Comparison of ENCODE assay signal across 13 mouse cellular contexts in the genomic region with DNA sequence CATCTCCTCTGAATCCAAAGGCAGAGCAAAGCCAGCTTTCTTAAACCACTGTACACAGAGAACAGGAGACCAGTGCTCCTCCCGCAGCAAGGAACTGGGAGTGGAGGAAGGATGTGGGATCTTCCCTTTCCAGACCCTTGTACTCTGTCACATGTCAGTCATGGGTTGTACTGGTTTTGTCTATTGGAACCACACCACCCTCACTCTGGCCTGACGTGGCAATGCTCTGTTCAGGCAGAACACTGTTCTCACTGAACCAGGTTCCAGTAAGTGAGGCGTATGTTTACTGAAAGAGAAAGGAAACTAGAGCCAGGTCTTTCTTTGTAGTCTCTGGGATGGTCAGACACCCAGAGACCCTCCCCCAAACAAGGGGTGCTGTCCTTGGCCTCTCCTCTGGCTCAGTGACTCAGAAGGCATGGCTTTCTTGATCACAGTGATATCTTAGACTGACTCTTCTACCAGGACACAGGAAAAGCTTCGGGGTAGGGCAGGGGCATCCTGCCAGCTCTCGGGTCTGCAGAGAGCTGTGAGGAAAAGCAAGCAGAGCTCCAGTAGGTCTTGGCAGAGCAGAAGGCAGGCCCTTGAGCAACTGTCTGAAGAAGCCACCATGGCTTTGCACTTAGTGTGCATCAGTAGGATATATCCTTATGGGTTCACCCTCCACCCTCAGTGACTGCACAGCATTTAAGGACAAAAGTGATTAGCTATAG.
DNase-seq lines count a peak whose midpoint lies in the region; ATAC-seq lines count a peak whose summit lies in the region.
"Had no signal": no experiment of that assay in that cellular context is flagged by ENCODE, and none has a peak within 500 bp of the region (broad histone marks: within the 10 kb centered on the region; RNA-seq: fewer than 3 reads in every experiment).

No protein-coding gene starts in this region.

- ATAC-seq in midbrain, embryonic 16.5 days: no peak
- peak; percentile 31 to 34; a peak in 3 of 4 replicates for ATAC-seq in hematopoietic stem cell, adult 5-6 weeks (replicated peaks in 1 of 2; ENCODE audit: insufficient read depth in 1 of 2, low FRiP score in 2 of 2, low TSS enrichment in 1 of 2, low read depth in 1 of 2, poor library complexity in 2 of 2, severe bottlenecking in 2 of 2)
- ATAC-seq in stomach, embryonic 16.5 days (ENCODE audit: insufficient read depth, low FRiP score): peak; percentile 28; the same call in 1 of the 2 replicates

- no peaks in the 10 kb centered on the region for H3K27me3 ChIP-seq in midbrain, embryonic 10.5 days (ENCODE audit: low read depth, poor library complexity, severe bottlenecking)
- H3K27me3 ChIP-seq in midbrain, embryonic 16.5 days (ENCODE audit: control insufficient read depth, insufficient read depth, low read depth, low read length): no peaks in the 10 kb centered on the region
- no peaks in the 10 kb centered on the region for H3K27me3 ChIP-seq in stomach, embryonic 16.5 days (ENCODE audit: control insufficient read depth, insufficient read depth, low read length)

- no peak overlapping the region for H3K9ac ChIP-seq in midbrain, embryonic 16.5 days (ENCODE audit: low read depth, low read length)
- H3K9ac ChIP-seq in stomach, embryonic 16.5 days (ENCODE audit: low read length): no peak overlapping the region

- no peak overlapping the region for H3K4me2 ChIP-seq in midbrain, embryonic 16.5 days (ENCODE audit: low read length)
- H3K4me2 ChIP-seq in stomach, embryonic 16.5 days (ENCODE audit: low read depth, low read length): no peak overlapping the region

- DNase-seq in adrenal gland, postnatal 14 days: peak; percentile 15
- no peak for DNase-seq in adrenal gland, adult 2 months
- DNase-seq in midbrain, embryonic 10.5 days (ENCODE audit: low spot score): no peak
- no peak for DNase-seq in adrenal gland, adult (ENCODE audit: inconsistent age in 2 of 2, low spot score in 1 of 2)
- no peak for DNase-seq in ovary, adult 18-20 months (ENCODE audit: low spot score)
- DNase-seq: B cell, adult 2 months; cerebellum, adult 9-10 months; retina, postnatal 1 day; thymus, postnatal 36 days had no signal

- H3K4me1 ChIP-seq in midbrain, embryonic 10.5 days: peaks cover 11% of the 10 kb centered on the region
- no peaks in the 10 kb centered on the region for H3K4me1 ChIP-seq in midbrain, embryonic 16.5 days (ENCODE audit: control insufficient read depth, insufficient read depth, low read length)
- peaks cover 9% of the 10 kb centered on the region for H3K4me1 ChIP-seq in stomach, embryonic 16.5 days (ENCODE audit: control insufficient read depth, insufficient read depth, low read length)

- no peaks in the 10 kb centered on the region for H3K9me3 ChIP-seq in midbrain, embryonic 10.5 days (replicated peaks)
- no peaks in the 10 kb centered on the region for H3K9me3 ChIP-seq in midbrain, embryonic 16.5 days (replicated peaks; ENCODE audit: control insufficient read depth, low read length, poor library complexity, severe bottlenecking)
- no peaks in the 10 kb centered on the region for H3K9me3 ChIP-seq in stomach, embryonic 16.5 days (replicated peaks; ENCODE audit: control insufficient read depth, low read length)

- H3K4me3 ChIP-seq in midbrain, embryonic 10.5 days: no peak overlapping the region
- no peak overlapping the region for H3K4me3 ChIP-seq in midbrain, embryonic 16.5 days (ENCODE audit: low read depth, low read length)
- H3K4me3 ChIP-seq in stomach, embryonic 16.5 days (replicated peaks; ENCODE audit: low read length): no peak overlapping the region

- H3K27ac ChIP-seq in midbrain, embryonic 10.5 days (replicated peaks): 0 out of 2 replicates have a peak overlapping the region, but pooled peaks have one; percentile 17
- H3K27ac ChIP-seq in midbrain, embryonic 16.5 days (ENCODE audit: low read length): no peak overlapping the region
- H3K27ac ChIP-seq in stomach, embryonic 16.5 days (ENCODE audit: low read length): peak overlapping the region; percentile 22
- H3K27ac ChIP-seq: macrophage had no signal

- H3K36me3 ChIP-seq in midbrain, embryonic 10.5 days: no peaks in the 10 kb centered on the region
- no peaks in the 10 kb centered on the region for H3K36me3 ChIP-seq in midbrain, embryonic 16.5 days (ENCODE audit: control insufficient read depth, insufficient read depth, low read length)
- H3K36me3 ChIP-seq in stomach, embryonic 16.5 days (ENCODE audit: control insufficient read depth, insufficient read depth, low read length): no peaks in the 10 kb centered on the region

- 84% methylated on average over 5 of the region's 5 CpGs for WGBS in midbrain, embryonic 10.5 days
- WGBS in midbrain, embryonic 16.5 days: 84% methylated on average over 5 of the region's 5 CpGs
- 63% methylated on average over 5 of the region's 5 CpGs for WGBS in stomach, embryonic 16.5 days
